Mouse (Mus musculus) right cerebral cortex, adult 2 months (tissue): ENCODE measurements at regions not wholly inside any gene's neighbourhood (a gene's known extent, or its start where the extent isn't known, plus 50 kb on each side); places are given as distances from the start of the nearest gene placed in this dataset.
"Not testable (repeated sequence)": the region's sequence is repeated elsewhere in the genome, so short reads cannot be mapped to it uniquely, and the experiment has no call there.

Experiments used
- DNase-seq, 2 experiments: peaks; one replicate each; pipeline ENCODE4 v3.0.0; 2021 to 2022; ENCODE audit warnings: low spot score in 2 of 2

- DNase-seq, result no peak
Measured at GRCm38 (mm10) chr14:83861736-83862135, 581.6 kb upstream of the Pcdh17 start.

GRCm38 (mm10) chr14:83862653-83863052, 580.7 kb upstream of the Pcdh17 start:
- DNase-seq, result no peak

- no peak for DNase-seq
Measured at GRCm38 (mm10) chr14:83886393-83886792, 557.0 kb upstream of the Pcdh17 start.

- DNase-seq, result not testable (repeated sequence)
Measured at GRCm38 (mm10) chr14:83900711-83901110, 542.7 kb upstream of the Pcdh17 start.

GRCm38 (mm10) chr14:83943101-83943500, 500.3 kb upstream of the Pcdh17 start:
- DNase-seq, result no peak

DNA sequence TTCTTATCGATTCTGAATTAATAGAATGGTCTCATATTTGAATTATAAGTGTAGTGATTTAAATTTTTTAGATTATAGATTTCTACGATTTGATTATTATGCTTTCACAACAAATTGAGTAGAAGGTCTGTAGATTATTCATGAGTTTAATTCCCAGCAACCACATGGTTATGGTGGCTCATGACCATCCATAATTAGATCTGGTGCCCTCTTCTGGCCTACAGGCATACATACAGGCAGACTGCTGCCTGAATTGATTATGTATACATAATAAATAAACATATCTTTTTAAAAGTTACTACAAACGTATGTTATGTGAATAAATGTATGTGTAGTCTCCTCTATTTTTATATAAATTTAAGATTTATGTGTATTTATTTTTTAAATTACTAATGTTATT, 499.2 kb upstream of the Pcdh17 start:
- no peak for DNase-seq

- DNase-seq, result no peak
Measured at GRCm38 (mm10) chr14:83949696-83950095, 493.7 kb upstream of the Pcdh17 start.

GRCm38 (mm10) chr14:83959111-83959510, 484.3 kb upstream of the Pcdh17 start:
- DNase-seq, result peak; percentile 16 to 19

DNA sequence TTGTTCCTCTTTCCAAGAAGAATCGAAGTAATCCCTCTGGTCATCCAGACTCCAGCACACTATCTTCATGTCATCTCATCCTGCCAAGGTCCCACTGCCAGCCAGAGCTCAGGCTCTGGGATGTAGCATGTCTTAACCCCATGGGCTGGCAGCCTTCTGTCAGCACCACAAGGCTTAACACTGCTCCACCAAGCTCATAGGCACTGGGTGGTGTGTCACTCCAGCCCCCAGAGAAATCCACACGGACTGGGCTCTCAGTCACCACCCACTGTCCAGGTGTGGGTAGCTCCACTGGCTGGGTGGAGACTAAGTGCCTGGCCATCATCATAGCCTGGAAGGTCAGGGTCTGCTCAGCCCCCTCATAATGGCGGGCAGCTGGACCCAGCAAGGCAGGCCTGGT, 459.8 kb upstream of the Pcdh17 start:
- no peak for DNase-seq
